Mouse (Mus musculus) midbrain, postnatal 0 days (tissue): ENCODE results near the gene Tmem216. TPM values are rescaled to one million over a fixed set of nuclear protein-coding genes. Genes with fewer than 3 reads are reported as not detected.

Experiments
- ATAC-seq: fragments of 200-750 bp; cut with Nextera tagmentation; 2 replicates; pipeline ENCODE4 v1.8.0; 2017; ENCODE audit warnings: moderate number of reproducible peaks, mild to moderate bottlenecking, moderate TSS enrichment, moderate library complexity; ENCODE audit not compliant: low FRiP score
- DNase-seq: peaks from one replicate; pipeline ENCODE4 v3.0.0-alpha.2; 2015; ENCODE audit warnings: low spot score
- H3K27ac ChIP-seq: fragments of 300-500 bp; sonication (generic); 2 replicates; pipeline ENCODE4 v1.5.1; 2014; ENCODE audit warnings: low read depth, mild to moderate bottlenecking, low read length, mixed read lengths
- H3K27me3 ChIP-seq: fragments of 300-500 bp; sonication (generic); 2 replicates; pipeline ENCODE4 v1.6.1; 2014; ENCODE audit warnings: low read length, control low read depth, mixed read lengths; ENCODE audit not compliant: insufficient read depth
- H3K36me3 ChIP-seq: fragments of 300-500 bp; sonication (generic); 2 replicates; pipeline ENCODE4 v1.6.1; 2014; ENCODE audit warnings: low read length, control low read depth, mixed read lengths; ENCODE audit not compliant: insufficient read depth
- H3K4me1 ChIP-seq: fragments of 300-500 bp; sonication (generic); 2 replicates; pipeline ENCODE4 v1.6.1; 2014; ENCODE audit warnings: mild to moderate bottlenecking, control low read depth, antibody characterized with exemption, low read length, mixed read lengths; ENCODE audit not compliant: insufficient read depth
- H3K4me2 ChIP-seq: fragments of 300-500 bp; sonication (generic); 2 replicates; pipeline ENCODE4 v1.6.1; 2014; ENCODE audit warnings: low read depth, mild to moderate bottlenecking, low read length, mixed read lengths; ENCODE audit not compliant: poor library complexity, severe bottlenecking
- H3K4me3 ChIP-seq: fragments of 300-500 bp; sonication (generic); 2 replicates; pipeline ENCODE4 v1.5.1; 2014; ENCODE audit warnings: low read depth, mild to moderate bottlenecking, low read length, moderate library complexity
- H3K9ac ChIP-seq: fragments of 300-500 bp; sonication (generic); replicated peaks from 2 replicates; pipeline ENCODE4 v1.6.1; 2014; ENCODE audit warnings: mild to moderate bottlenecking, low read length, moderate library complexity, mixed read lengths; ENCODE audit not compliant: poor library complexity, severe bottlenecking
- H3K9me3 ChIP-seq: fragments of 300-500 bp; sonication (generic); 2 replicates; pipeline ENCODE4 v1.6.1; 2016; ENCODE audit warnings: low read length, control low read depth
- CTCF ChIP-seq: IDR thresholded peaks from 2 replicates; pipeline ENCODE4 v1.5.1; 2016; ENCODE audit warnings: antibody characterized with exemption, mild to moderate bottlenecking
- WGBS: fragments of 180-500 bp; shearing (Covaris S2); extraction: QIAGEN DNeasy Blood & Tissue Kit; methylation state at CpG from one replicate; pipeline ENCODE4 v1.1.7; 2014; 5-methylcytosine and 5-hydroxymethylcytosine counted together
- polyA plus RNA-seq: library from polyadenylated mRNA; unstranded; fragments of >200 nt; fragmentation: Nextera tagmentation; extraction: Ambion mirVana; gene quantifications from 2 replicates; pipeline ENCODE4 v1.2.1, GENCODE M21; 2015
- total RNA-seq: library from RNA; depleted of rRNA; stranded (reverse); fragments of >200 nt; gene quantifications from 2 replicates; pipeline ENCODE4 v1.2.3, GENCODE M21; 2014; rRNA removed

The Tmem216 gene
- 23.1 and 33.8 TPM in 2 replicates for total RNA-seq
- 41.5 and 47.0 TPM in 2 replicates for polyA plus RNA-seq

DNA sequence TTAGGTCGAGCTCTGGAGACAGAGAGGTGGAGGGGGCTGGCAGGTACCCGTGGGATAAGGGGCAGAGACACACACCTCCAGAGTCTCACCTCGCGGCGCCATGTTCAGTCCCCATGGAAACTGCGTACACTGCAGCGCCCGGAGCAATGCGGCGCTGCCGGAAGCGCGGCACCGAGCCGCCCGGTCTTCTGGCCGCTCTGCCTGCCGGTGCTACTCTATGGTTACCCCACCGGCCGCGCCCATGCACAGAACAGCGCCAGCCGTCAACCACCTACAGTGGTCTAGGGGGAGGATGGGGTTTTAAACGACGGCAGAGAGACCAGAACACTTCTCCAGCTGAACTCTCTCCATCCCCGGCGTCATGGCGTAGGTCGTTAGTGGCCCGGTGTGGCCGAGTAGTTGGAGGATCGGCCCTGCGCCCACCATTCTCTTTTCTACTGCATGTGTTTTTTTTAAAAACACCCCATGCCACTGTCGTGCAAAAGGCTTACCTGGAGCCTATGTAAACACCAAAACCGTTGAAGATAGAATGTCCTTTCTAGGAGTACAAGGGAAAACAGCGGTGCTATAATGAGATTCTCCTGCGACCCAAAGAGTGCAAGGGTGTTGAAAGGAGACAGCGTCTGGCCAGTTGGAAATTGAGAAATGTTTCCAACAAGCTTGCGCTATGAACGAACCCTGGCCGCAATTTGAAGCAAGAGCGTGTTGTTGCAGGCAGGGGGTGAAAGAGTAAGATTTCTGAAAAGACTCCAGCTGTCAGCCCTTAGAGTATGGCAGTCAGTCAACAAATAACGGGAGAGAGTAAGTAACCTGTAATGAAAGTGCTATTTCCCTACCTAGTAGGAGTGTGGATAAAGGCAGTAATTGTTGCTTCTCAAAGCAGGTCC is at the start of gene Tmem216:
Gene Tmem216, minus strand, starts transcription at position 615 of the 887 bp plus-strand sequence.
- peak within 1 kb of the TSS; percentile 88 for H3K27ac ChIP-seq
- DNase-seq = peak; percentile 92
- H3K9me3 ChIP-seq = no peaks in the 10 kb centered on the region
- H3K36me3 ChIP-seq = peaks cover 8% of the 10 kb centered on the region; the same call in 1 of the 2 replicates
- under 1% methylated on average over 39 of the region's 43 CpGs for WGBS
- H3K4me1 ChIP-seq = peaks cover 14% of the 10 kb centered on the region; the same call in 1 of the 2 replicates
- peak within 1 kb of the TSS; percentile 56 for H3K4me3 ChIP-seq
- TF ChIP-seq CTCF = peak; percentile 33
- peak within 1 kb of the TSS; percentile 71 for H3K9ac ChIP-seq
- H3K4me2 ChIP-seq = peak within 1 kb of the TSS; percentile 56
- no peaks in the 10 kb centered on the region for H3K27me3 ChIP-seq
- ATAC-seq = peak; percentile 98

DNA sequence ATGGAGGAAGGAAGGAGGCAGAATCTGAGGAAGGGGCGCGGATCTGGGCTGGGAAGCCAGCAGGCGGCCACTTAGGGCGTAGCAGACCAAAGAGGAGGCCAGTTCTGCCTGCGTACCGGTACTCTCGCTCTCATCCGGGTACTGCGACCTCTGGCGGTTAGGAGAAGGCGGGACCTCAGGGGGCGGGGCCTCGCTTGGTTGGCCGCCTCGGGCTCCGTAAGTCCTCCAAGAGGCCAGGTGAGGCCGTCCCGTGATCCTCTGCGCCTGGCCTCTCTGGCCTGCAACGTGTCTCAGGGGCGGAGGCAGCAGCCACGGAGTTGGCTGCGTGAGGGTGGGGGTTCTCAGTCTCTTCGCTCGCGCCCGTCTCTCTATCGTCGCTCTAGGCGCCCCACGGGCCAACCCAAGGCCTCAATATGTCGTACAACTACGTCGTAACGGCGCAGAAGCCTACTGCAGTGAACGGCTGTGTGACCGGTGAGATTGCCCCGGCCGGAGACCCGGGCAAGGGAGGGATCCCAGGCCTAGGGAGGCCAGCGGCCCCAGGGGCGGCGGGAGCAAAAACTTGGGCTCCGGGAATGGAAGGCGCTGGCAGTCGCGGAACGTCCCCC is 49.4 kb upstream of the Tmem216 start, which contains the start of the genes Ddb1 and Tkfc:
Gene Ddb1, plus strand, starts transcription at position 35 of the 608 bp plus-strand sequence.
Gene Tkfc, minus strand, starts transcription at position 362 of the 608 bp plus-strand sequence.
- peak within 1 kb of the TSS; percentile 94 for H3K27ac ChIP-seq

DNA sequence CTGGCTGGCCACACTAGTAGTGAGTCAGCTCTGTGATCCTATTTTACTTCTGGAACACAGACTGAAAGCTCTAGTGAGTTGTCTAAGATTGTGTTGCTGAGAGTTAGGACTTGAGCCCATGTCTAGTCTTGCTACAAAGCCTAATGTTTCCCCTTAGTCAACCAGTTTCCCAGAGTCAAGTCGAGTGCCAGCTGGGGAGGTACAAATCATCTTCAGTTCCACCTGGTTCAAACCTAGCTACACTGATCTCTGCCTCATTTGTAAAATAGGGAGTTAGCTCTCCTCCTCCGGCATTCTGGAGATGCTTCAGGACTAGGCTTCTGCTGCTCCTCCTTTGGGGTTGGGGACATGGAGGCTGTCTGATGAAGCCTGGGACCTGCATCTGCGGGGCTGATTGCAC is 48.5 kb upstream of the Tmem216 start:
- no peak for DNase-seq
- WGBS = 55% methylated on average over 3 of the region's 3 CpGs

More for the DNA sequence above, 49.4 kb upstream of the Tmem216 start, which contains the start of the genes Ddb1 and Tkfc:
- TF ChIP-seq CTCF = peak; percentile 81
- H3K27me3 ChIP-seq = no peaks in the 10 kb centered on the region
- peak; percentile 97 for ATAC-seq
- peaks cover 14% of the 10 kb centered on the region for H3K4me1 ChIP-seq
- peaks cover 32% of the 10 kb centered on the region for H3K36me3 ChIP-seq
- 0% methylated on average over 44 of the region's 49 CpGs for WGBS
- peak within 1 kb of the TSS; percentile 81 for H3K9ac ChIP-seq
- peak; percentile 99 for DNase-seq
- H3K4me3 ChIP-seq = peak within 1 kb of the TSS; percentile 80
- H3K4me2 ChIP-seq = peak within 1 kb of the TSS; percentile 86
- H3K9me3 ChIP-seq = no peaks in the 10 kb centered on the region

DNA sequence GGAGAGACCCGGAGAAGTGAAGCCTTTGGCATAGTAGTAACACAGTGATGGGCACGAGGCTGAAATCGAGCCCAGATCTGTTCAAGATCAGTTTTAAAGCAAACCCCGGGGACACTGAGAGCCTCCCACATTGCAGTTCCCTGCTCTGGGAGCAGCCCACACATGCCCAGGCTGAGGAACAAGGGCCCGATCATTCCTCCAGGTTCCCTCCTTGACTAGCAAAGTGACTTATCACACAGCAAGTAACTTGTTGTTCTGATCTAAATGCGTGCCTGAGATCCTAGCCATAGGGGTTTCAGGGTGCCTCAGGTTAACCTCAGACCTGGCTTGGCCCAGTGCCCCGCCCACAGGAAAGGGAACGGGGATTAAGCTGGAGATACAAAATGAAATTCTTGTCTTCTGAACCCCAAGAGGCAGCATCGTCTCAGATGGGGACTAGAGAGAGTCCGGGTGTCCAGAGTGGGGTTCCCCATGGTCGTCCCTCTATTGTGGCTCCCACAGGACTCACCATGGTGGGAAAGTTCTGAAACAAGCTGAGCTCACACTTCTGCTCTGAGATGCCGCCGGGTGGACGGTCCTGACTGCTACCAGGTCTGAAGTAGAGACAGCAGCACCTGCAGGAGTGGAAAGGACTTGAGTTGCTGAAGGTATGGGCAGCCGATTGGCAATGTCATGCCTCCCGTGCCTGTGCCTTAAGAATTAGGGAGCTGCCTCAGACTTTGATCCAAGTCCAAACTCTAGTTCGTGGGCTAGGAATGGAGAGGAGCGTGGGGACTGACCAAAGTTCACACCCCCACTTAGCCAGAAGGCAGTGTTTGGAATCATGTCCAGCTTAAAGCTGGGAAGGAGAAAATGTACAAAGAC is 47.9 kb upstream of the Tmem216 start:
- Histone ChIP-seq H3K4me1 (peaks cover 14% of the 10 kb centered on the region), H3K4me2 (no peak overlapping the region), H3K27ac (peak overlapping the region; percentile 94; the same call in 1 of the 2 replicates), H3K27me3 (no peaks in the 10 kb centered on the region), H3K4me3 (no peak overlapping the region), H3K9ac (0 out of 2 replicates have a peak overlapping the region, but pooled peaks have one; percentile 13), H3K9me3 (no peaks in the 10 kb centered on the region), H3K36me3 (peaks cover 21% of the 10 kb centered on the region)
- no peak for TF ChIP-seq CTCF
- DNase-seq (no peak), ATAC-seq (no peak)
- WGBS = 86% methylated on average over 18 of the region's 18 CpGs

More for the DNA sequence above, 48.5 kb upstream of the Tmem216 start:
- H3K36me3 ChIP-seq = peaks cover 23% of the 10 kb centered on the region
- ATAC-seq = no peak
- peak overlapping the region; percentile 94 for H3K27ac ChIP-seq
- no peaks in the 10 kb centered on the region for H3K9me3 ChIP-seq
- peak overlapping the region; percentile 81 for H3K9ac ChIP-seq
- H3K4me1 ChIP-seq = peaks cover 14% of the 10 kb centered on the region
- TF ChIP-seq CTCF = no peak
- H3K4me3 ChIP-seq = peak overlapping the region; percentile 80
- no peaks in the 10 kb centered on the region for H3K27me3 ChIP-seq
- H3K4me2 ChIP-seq = peak overlapping the region; percentile 86

DNA sequence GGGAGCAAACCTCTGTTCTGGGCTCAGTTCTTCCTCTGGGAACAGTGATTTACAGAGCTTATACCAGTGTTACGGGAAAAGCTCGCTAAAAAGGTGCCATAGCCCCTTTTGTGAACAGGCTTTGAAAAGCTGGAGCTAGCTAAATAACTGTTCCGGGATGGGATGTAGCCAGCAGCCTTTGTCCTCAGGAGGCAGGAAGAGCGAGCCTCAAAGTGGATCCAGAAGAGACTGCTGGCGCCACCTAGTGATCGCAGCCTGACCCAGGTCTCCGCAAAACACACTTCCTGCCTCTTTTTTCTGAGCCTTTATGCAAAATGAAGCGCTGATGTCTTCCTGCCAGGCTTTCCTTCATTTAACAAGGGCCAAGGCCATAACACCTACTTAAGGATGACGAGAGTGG is 46.7 kb upstream of the Tmem216 start:
- Histone ChIP-seq H3K4me3 (peak overlapping the region; percentile 21; the same call in 1 of the 2 replicates), H3K4me2 (peak overlapping the region; percentile 58), H3K9ac (peak overlapping the region; percentile 56), H3K27me3 (no peaks in the 10 kb centered on the region), H3K9me3 (no peaks in the 10 kb centered on the region), H3K36me3 (peaks cover 13% of the 10 kb centered on the region), H3K27ac (peak overlapping the region; percentile 92), H3K4me1 (peaks cover 14% of the 10 kb centered on the region)
- TF ChIP-seq CTCF = peak; percentile 90
- DNase-seq (peak; percentile 95), ATAC-seq (peak; percentile 60)
- under 1% methylated on average over 9 of the region's 9 CpGs for WGBS
